Mouse (Mus musculus): ENCODE results near the gene Rabl2. TPM values are rescaled to one million over a fixed set of nuclear protein-coding genes. Genes with fewer than 3 reads are reported as not detected.

The Rabl2 gene
- polyA plus RNA-seq (2015; fragmentation: Nextera tagmentation; extraction: Ambion mirVana) = 71.9 and 86.6 TPM in 2 replicates

- Histone ChIP-seq H3K9ac (replicated peaks) (peak within 1 kb of the TSS; percentile 76), H3K4me3 (replicated peaks) (peak within 1 kb of the TSS; percentile 83), H3K27ac (replicated peaks) (peak within 1 kb of the TSS; percentile 84), H3K36me3 (peaks cover 8% of the 10 kb centered on the region), H3K4me1 (peaks cover 28% of the 10 kb centered on the region), H3K9me3 (replicated peaks) (no peaks in the 10 kb centered on the region), H3K4me2 (peak within 1 kb of the TSS; percentile 90), H3K27me3 (replicated peaks) (no peaks in the 10 kb centered on the region)
- WGBS = under 1% methylated on average over 35 of the region's 35 CpGs
- peak; percentile 95 for ATAC-seq (ENCODE audit: low FRiP score)
These were observed at the start of gene Rabl2 for GRCm38 (mm10) chr15:89591723-89592455. TSS of gene Rabl2 (minus strand) at chr15:89591923.

GRCm38 (mm10) chr15:89623626-89623959 lies 31.9 kb upstream of the Rabl2 start:
- Histone ChIP-seq H3K4me3 (replicated peaks) (no peak overlapping the region), H3K27ac (replicated peaks) (no peak overlapping the region), H3K9ac (replicated peaks) (no peak overlapping the region), H3K4me2 (peak overlapping the region; percentile 16; the same call in 1 of the 2 replicates), H3K36me3 (no peaks in the 10 kb centered on the region), H3K4me1 (0 out of 2 replicates have a peak, but pooled peaks cover 2% of the 10 kb centered on the region), H3K9me3 (replicated peaks) (no peaks in the 10 kb centered on the region), H3K27me3 (replicated peaks) (no peaks in the 10 kb centered on the region)
- no peak; the same call in 1 of the 2 replicates for ATAC-seq (ENCODE audit: low FRiP score)
- 7% methylated on average over 6 of the region's 6 CpGs for WGBS

- ATAC-seq (ENCODE audit: low FRiP score) = no peak
- WGBS = 61% methylated on average over 5 of the region's 5 CpGs
- no peaks in the 10 kb centered on the region for H3K36me3 ChIP-seq
- H3K4me3 ChIP-seq (replicated peaks) = no peak overlapping the region
- no peak overlapping the region for H3K27ac ChIP-seq (replicated peaks)
- no peaks in the 10 kb centered on the region for H3K27me3 ChIP-seq (replicated peaks)
- no peak overlapping the region for H3K9ac ChIP-seq (replicated peaks)
- H3K4me2 ChIP-seq = 0 out of 2 replicates have a peak overlapping the region, but pooled peaks have one; percentile 16
- H3K9me3 ChIP-seq (replicated peaks) = no peaks in the 10 kb centered on the region
- H3K4me1 ChIP-seq = 0 out of 2 replicates have a peak, but pooled peaks cover 2% of the 10 kb centered on the region
These were observed 31.4 kb upstream of the Rabl2 start for GRCm38 (mm10) chr15:89622959-89623625.

GRCm38 (mm10) chr15:89622312-89622958 lies 30.7 kb upstream of the Rabl2 start:
- ATAC-seq (ENCODE audit: low FRiP score) = no peak
- no peak overlapping the region for H3K4me2 ChIP-seq
- no peak overlapping the region for H3K4me3 ChIP-seq (replicated peaks)
- H3K36me3 ChIP-seq = no peaks in the 10 kb centered on the region
- H3K9ac ChIP-seq (replicated peaks) = no peak overlapping the region
- WGBS = 75% methylated on average over 12 of the region's 12 CpGs
- H3K27me3 ChIP-seq (replicated peaks) = no peaks in the 10 kb centered on the region
- H3K9me3 ChIP-seq (replicated peaks) = no peaks in the 10 kb centered on the region
- no peak overlapping the region for H3K27ac ChIP-seq (replicated peaks)
- H3K4me1 ChIP-seq = 0 out of 2 replicates have a peak, but pooled peaks cover 2% of the 10 kb centered on the region

GRCm38 (mm10) chr15:89607888-89608287 lies 16.2 kb upstream of the Rabl2 start:
- 85% methylated on average over 9 of the region's 9 CpGs for WGBS
- H3K36me3 ChIP-seq = no peaks in the 10 kb centered on the region
- H3K27me3 ChIP-seq (replicated peaks) = no peaks in the 10 kb centered on the region
- no peak overlapping the region for H3K4me2 ChIP-seq
- 0 out of 2 replicates have a peak, but pooled peaks cover 3% of the 10 kb centered on the region for H3K4me1 ChIP-seq
- H3K27ac ChIP-seq (replicated peaks) = no peak overlapping the region
- ATAC-seq (ENCODE audit: low FRiP score) = no peak
- H3K4me3 ChIP-seq (replicated peaks) = no peak overlapping the region
- no peaks in the 10 kb centered on the region for H3K9me3 ChIP-seq (replicated peaks)
- H3K9ac ChIP-seq (replicated peaks) = no peak overlapping the region

GRCm38 (mm10) chr15:89607480-89607879 lies 15.8 kb upstream of the Rabl2 start:
- WGBS = 84% methylated on average over 8 of the region's 8 CpGs

GRCm38 (mm10) chr15:89605822-89606570 lies 14.3 kb upstream of the Rabl2 start:
- no peaks in the 10 kb centered on the region for H3K9me3 ChIP-seq (replicated peaks)
- H3K27me3 ChIP-seq (replicated peaks) = no peaks in the 10 kb centered on the region
- H3K4me2 ChIP-seq = no peak overlapping the region
- H3K36me3 ChIP-seq = no peaks in the 10 kb centered on the region
- H3K4me1 ChIP-seq = 0 out of 2 replicates have a peak, but pooled peaks cover 3% of the 10 kb centered on the region
- WGBS = 72% methylated on average over 12 of the region's 12 CpGs
- H3K27ac ChIP-seq (replicated peaks) = no peak overlapping the region
- H3K9ac ChIP-seq (replicated peaks) = no peak overlapping the region
- no peak overlapping the region for H3K4me3 ChIP-seq (replicated peaks)
- ATAC-seq (ENCODE audit: low FRiP score) = no peak

More at GRCm38 (mm10) chr15:89607480-89607879, 15.8 kb upstream of the Rabl2 start:
- Histone ChIP-seq H3K9ac (replicated peaks) (no peak overlapping the region), H3K4me1 (0 out of 2 replicates have a peak, but pooled peaks cover 3% of the 10 kb centered on the region), H3K36me3 (no peaks in the 10 kb centered on the region), H3K4me3 (replicated peaks) (no peak overlapping the region), H3K27ac (replicated peaks) (no peak overlapping the region), H3K27me3 (replicated peaks) (no peaks in the 10 kb centered on the region), H3K9me3 (replicated peaks) (no peaks in the 10 kb centered on the region), H3K4me2 (no peak overlapping the region)
- no peak for ATAC-seq (ENCODE audit: low FRiP score)

- Histone ChIP-seq H3K36me3 (peaks cover 5% of the 10 kb centered on the region), H3K4me1 (peaks cover 28% of the 10 kb centered on the region), H3K4me2 (peak overlapping the region; percentile 90), H3K9ac (replicated peaks) (peak overlapping the region; percentile 76), H3K9me3 (replicated peaks) (no peaks in the 10 kb centered on the region), H3K4me3 (replicated peaks) (peak overlapping the region; percentile 83; the same call in 1 of the 2 replicates), H3K27ac (replicated peaks) (no peak overlapping the region), H3K27me3 (replicated peaks) (no peaks in the 10 kb centered on the region)
- 46% methylated on average over 4 of the region's 4 CpGs for WGBS
- peak; percentile 29 for ATAC-seq (ENCODE audit: low FRiP score)
These were observed 825 bp upstream of the Rabl2 start for GRCm38 (mm10) chr15:89592548-89592947.

- Histone ChIP-seq H3K36me3 (peaks cover 13% of the 10 kb centered on the region), H3K27me3 (replicated peaks) (no peaks in the 10 kb centered on the region), H3K27ac (replicated peaks) (peak overlapping the region; percentile 84), H3K9ac (replicated peaks) (peak overlapping the region; percentile 76), H3K4me2 (peak overlapping the region; percentile 90), H3K9me3 (replicated peaks) (no peaks in the 10 kb centered on the region), H3K4me3 (replicated peaks) (peak overlapping the region; percentile 83), H3K4me1 (peaks cover 28% of the 10 kb centered on the region)
- WGBS = 1% methylated on average over 30 of the region's 30 CpGs
- no peak for ATAC-seq (ENCODE audit: low FRiP score)
These were observed 406 bp downstream of the Rabl2 start for GRCm38 (mm10) chr15:89591317-89591716.

- Histone ChIP-seq H3K27ac (replicated peaks) (no peak overlapping the region), H3K9ac (replicated peaks) (no peak overlapping the region), H3K36me3 (peaks cover 18% of the 10 kb centered on the region), H3K27me3 (replicated peaks) (no peaks in the 10 kb centered on the region), H3K4me2 (no peak overlapping the region), H3K4me1 (peaks cover 28% of the 10 kb centered on the region), H3K4me3 (replicated peaks) (no peak overlapping the region), H3K9me3 (replicated peaks) (no peaks in the 10 kb centered on the region)
- no peak for ATAC-seq (ENCODE audit: low FRiP score)
- 76% methylated on average over 5 of the region's 5 CpGs for WGBS
These were observed 2.6 kb downstream of the Rabl2 start for GRCm38 (mm10) chr15:89589146-89589545.

- H3K27me3 ChIP-seq (replicated peaks) = no peaks in the 10 kb centered on the region
- H3K9ac ChIP-seq (replicated peaks) = no peak overlapping the region
- H3K36me3 ChIP-seq = peaks cover 40% of the 10 kb centered on the region
- H3K9me3 ChIP-seq (replicated peaks) = no peaks in the 10 kb centered on the region
- no peak overlapping the region for H3K27ac ChIP-seq (replicated peaks)
- WGBS = 92% methylated on average over 11 of the region's 11 CpGs
- no peak for ATAC-seq (ENCODE audit: low FRiP score)
- H3K4me1 ChIP-seq = peaks cover 16% of the 10 kb centered on the region
- H3K4me3 ChIP-seq (replicated peaks) = no peak overlapping the region
- no peak overlapping the region for H3K4me2 ChIP-seq
These were observed 6.1 kb downstream of the Rabl2 start for GRCm38 (mm10) chr15:89585631-89586030.
